Mouse (Mus musculus) thymus, adult 2 months (tissue): ENCODE measurements around the gene Alpk3.

Experiments
- CTCF ChIP-seq: fragments of 200-500 bp; IDR thresholded peaks from 2 replicates; pipeline ENCODE4 v1.5.1; 2012; ENCODE audit warnings: mild to moderate bottlenecking, control low read depth, low read length, moderate library complexity, borderline replicate concordance; ENCODE audit not compliant: control insufficient read depth, poor library complexity, insufficient read depth; ENCODE audit errors: extremely low read depth
- POLR2A ChIP-seq: fragments of 200-500 bp; IDR thresholded peaks from 2 replicates; pipeline ENCODE4 v1.6.1; 2012; ENCODE audit warnings: mild to moderate bottlenecking, low read length, control low read depth, moderate library complexity; ENCODE audit not compliant: control insufficient read depth, poor library complexity, insufficient read depth; ENCODE audit errors: extremely low read depth

DNA sequence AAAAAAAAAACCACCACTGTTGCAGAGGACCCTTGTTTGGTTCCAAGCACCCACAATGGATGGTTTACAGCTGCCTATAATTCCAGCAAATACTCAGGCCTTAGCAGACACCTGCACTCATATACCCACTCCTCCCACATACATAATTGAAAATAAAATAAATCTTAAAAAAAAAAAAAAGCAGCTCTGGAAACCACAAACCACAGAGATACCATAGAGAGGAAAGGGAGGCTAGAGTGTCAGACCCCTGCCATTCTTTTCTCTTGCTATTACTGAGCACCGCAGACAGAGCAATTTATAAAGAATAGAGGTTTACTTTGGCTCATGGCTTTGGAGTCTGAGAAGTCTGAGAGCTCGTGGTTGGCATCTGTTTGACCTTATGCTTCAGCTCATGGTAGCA is 65.4 kb downstream of the Alpk3 start:
- TF ChIP-seq POLR2A (no peak), CTCF (no peak)
